Mouse (Mus musculus) limb, embryonic 10.5 days (tissue): ENCODE data around the gene Trim9. TPM values are rescaled to one million over a fixed set of nuclear protein-coding genes. Genes with fewer than 3 reads are reported as not detected.

ENCODE experiments used
- DNase-seq: peaks from one replicate; pipeline ENCODE4 v3.0.0-alpha.2; 2017; ENCODE audit warnings: low spot score
- H3K27ac ChIP-seq: fragments of 300-500 bp; sonication (generic); 2 replicates; pipeline ENCODE4 v1.5.1; 2016; ENCODE audit warnings: mild to moderate bottlenecking
- H3K27me3 ChIP-seq: fragments of 300-500 bp; sonication (generic); 2 replicates; pipeline ENCODE4 v1.6.1; 2016; ENCODE audit warnings: low read depth, mild to moderate bottlenecking; ENCODE audit not compliant: poor library complexity, severe bottlenecking
- H3K36me3 ChIP-seq: fragments of 300-500 bp; sonication (generic); 2 replicates; pipeline ENCODE4 v1.6.1; 2016; ENCODE audit warnings: mild to moderate bottlenecking, moderate library complexity
- H3K4me1 ChIP-seq: fragments of 300-500 bp; sonication (generic); 2 replicates; pipeline ENCODE4 v1.6.1; 2016
- H3K4me3 ChIP-seq: fragments of 300-500 bp; sonication (generic); 2 replicates; pipeline ENCODE4 v1.5.1; 2016; ENCODE audit warnings: mild to moderate bottlenecking, moderate library complexity
- H3K9me3 ChIP-seq: fragments of 300-500 bp; sonication (generic); replicated peaks from 2 replicates; pipeline ENCODE4 v1.6.1; 2016; ENCODE audit warnings: mild to moderate bottlenecking
- WGBS: fragments of 180-500 bp; shearing (Covaris S2); methylation state at CpG from one replicate; pipeline ENCODE4 v1.1.7; 2016; 5-methylcytosine and 5-hydroxymethylcytosine counted together
- polyA plus RNA-seq: library from polyadenylated mRNA; unstranded; fragments of >200 nt; fragmentation: Nextera tagmentation; extraction: Ambion mirVana; gene quantifications from 2 replicates; pipeline ENCODE4 v1.2.1, GENCODE M21; 2016

The Trim9 gene
- 0.25 and 0.55 TPM in 2 replicates for polyA plus RNA-seq

DNA sequence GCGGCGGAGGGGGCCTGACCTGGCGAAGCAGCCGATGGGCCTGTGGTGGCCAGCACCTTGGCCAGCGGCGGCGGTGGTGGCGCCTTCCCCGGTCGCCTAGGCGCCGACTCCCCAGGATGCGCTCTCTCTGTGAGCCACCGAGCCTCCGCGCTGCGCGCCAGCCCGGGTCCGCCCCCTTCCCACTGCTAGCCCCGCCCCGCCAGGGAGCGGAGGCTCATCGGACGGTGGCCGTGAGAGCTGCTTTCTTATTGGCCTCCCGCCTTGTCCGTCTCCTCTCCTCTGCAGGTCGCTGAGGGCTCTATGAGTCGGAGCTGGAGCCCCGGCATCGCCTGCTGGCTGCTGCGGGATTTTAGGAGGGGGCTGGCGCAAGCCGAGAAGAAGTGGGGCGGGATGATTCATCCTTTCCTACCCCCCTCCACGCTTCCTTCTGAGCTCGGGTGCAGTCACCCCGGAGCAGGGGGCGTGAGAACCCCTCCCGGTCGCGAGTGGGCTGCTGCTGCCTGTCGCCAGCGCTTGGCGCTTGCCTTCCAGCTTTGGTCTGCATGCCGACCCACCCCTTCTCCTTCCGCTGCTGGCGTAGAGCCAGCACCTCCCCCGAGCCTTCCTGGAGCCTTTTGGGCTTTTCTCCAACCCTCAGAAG, at the start of gene Trim9:
Trim9 (minus strand) TSS at position 413 of the 640 bp plus-strand sequence.
- peak within 1 kb of the TSS; percentile 79 for H3K27ac ChIP-seq
- peaks cover 27% of the 10 kb centered on the region for H3K4me1 ChIP-seq
- peak within 1 kb of the TSS; percentile 74 for H3K4me3 ChIP-seq
- peaks cover 38% of the 10 kb centered on the region for H3K27me3 ChIP-seq
- H3K36me3 ChIP-seq, result no peaks in the 10 kb centered on the region
- H3K9me3 ChIP-seq, result no peaks in the 10 kb centered on the region
- DNase-seq, result peak; percentile 95
- WGBS, result under 1% methylated on average over 50 of the region's 50 CpGs

DNA sequence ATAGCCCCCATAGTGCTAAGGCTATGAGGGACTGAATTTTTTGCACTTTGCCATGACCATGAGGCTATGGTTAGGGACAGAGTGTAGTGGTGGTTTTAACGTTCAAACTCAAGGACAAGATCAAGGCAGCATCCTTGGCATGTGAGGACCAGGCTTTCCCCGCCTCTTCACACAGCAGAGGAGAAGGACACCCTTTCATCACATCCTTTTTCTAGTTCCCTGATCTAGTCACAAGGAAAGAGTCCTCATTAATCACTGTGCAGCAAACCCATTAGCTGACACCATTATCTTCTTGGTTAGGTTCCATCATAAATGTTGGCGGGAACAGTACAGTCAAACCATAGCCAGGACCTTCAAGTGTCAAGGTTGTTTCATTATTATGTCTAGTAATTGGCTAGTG, 47.6 kb upstream of the Trim9 start:
- Histone ChIP-seq H3K27me3 (no peaks in the 10 kb centered on the region), H3K36me3 (no peaks in the 10 kb centered on the region), H3K4me3 (no peak overlapping the region), H3K27ac (no peak overlapping the region), H3K9me3 (no peaks in the 10 kb centered on the region), H3K4me1 (no peaks in the 10 kb centered on the region)
- DNase-seq, result no peak
- 86% methylated on average over 3 of the region's 3 CpGs for WGBS

DNA sequence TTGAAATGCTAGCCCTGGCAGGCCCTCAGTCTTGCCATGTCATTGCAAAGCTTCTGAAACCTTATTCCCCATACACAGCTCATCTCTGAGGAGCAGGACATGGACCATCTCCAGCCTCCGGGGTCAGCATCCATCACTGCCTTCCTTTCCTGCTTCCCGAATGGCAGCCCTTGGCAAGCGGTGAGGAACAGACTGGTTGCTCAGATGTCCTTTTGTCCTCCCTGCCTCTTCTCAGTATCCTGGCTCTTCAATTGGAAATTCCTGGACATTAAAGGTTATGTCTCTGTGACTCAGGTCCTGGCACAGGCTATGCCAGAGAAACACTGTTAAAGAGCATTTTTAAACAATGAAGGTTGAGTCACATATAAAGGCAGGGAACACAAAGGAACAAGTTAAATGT, 43.8 kb upstream of the Trim9 start:
- H3K36me3 ChIP-seq, result no peaks in the 10 kb centered on the region
- DNase-seq, result no peak
- H3K9me3 ChIP-seq, result no peaks in the 10 kb centered on the region
- 93% methylated on average over 3 of the region's 3 CpGs for WGBS
- no peaks in the 10 kb centered on the region for H3K27me3 ChIP-seq
- no peaks in the 10 kb centered on the region for H3K4me1 ChIP-seq
- no peak overlapping the region for H3K27ac ChIP-seq
- no peak overlapping the region for H3K4me3 ChIP-seq

DNA sequence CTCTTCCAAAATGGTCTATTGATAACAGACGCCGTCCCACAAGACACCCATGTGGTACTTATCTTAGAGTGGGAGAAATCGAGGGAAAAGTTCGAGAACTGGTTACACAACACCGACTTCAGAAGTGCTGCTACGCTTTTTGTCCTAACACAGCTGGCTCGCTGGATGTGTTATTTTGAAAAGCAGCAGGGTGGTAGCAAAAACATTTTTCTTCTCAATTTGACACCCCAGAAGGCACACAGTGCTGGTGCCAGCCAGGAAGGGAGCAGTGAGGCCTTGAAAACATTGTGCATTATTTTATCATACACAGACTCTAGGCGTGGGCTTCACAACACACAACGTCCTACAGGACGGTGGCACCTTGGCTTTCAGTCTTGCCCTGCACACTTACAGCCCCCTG, 27.6 kb upstream of the Trim9 start:
- H3K4me3 ChIP-seq, result no peak overlapping the region
- no peaks in the 10 kb centered on the region for H3K27me3 ChIP-seq
- H3K27ac ChIP-seq, result no peak overlapping the region
- H3K4me1 ChIP-seq, result 0 out of 2 replicates have a peak, but pooled peaks cover 2% of the 10 kb centered on the region
- 92% methylated on average over 10 of the region's 10 CpGs for WGBS
- no peaks in the 10 kb centered on the region for H3K9me3 ChIP-seq
- H3K36me3 ChIP-seq, result no peaks in the 10 kb centered on the region
- DNase-seq, result no peak

DNA sequence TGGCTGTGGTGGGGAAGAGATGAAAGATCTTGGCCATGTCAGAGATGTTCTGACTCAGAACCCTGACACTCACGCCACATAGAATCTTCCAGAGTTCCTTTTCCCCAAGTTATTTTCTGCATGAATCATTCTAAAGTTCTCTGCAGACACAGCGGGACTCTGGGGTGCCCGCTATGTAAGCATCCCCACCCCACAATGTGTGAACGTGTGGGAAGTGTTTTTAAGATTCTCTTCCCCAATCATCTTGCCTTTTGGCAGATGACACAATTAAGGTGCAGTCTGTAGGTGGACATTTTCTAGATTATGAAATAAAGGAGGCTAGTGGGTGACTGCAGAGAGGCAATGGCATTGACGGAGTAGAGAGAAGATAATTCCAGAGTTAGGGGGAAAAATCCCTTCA, 25.5 kb upstream of the Trim9 start:
- no peaks in the 10 kb centered on the region for H3K27me3 ChIP-seq
- no peak overlapping the region for H3K27ac ChIP-seq
- no peak overlapping the region for H3K4me3 ChIP-seq
- H3K4me1 ChIP-seq, result peaks cover 1% of the 10 kb centered on the region
- 93% methylated on average over 5 of the region's 5 CpGs for WGBS
- H3K36me3 ChIP-seq, result no peaks in the 10 kb centered on the region
- no peaks in the 10 kb centered on the region for H3K9me3 ChIP-seq
- no peak for DNase-seq

DNA sequence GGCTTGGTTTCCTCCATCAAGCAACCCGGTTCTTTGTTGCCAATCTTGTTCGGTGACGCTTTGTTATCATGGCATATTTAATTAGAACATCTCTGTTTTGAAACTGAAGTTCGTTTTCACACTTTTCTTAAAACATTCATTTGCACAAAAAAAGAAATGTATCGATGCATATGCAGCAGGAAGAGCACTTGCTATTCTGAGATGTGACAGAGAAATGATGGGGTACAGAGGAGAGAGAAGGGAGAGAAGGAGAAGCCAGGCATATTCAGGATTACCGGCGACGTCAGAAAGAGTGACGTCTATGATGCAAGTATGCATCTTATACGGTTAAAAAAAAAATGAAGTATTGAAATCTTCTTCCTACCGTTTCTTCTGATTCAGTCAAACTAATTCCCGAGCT, 21.9 kb upstream of the Trim9 start:
- H3K36me3 ChIP-seq, result no peaks in the 10 kb centered on the region
- no peak overlapping the region for H3K27ac ChIP-seq
- no peak for DNase-seq
- no peak overlapping the region for H3K4me3 ChIP-seq
- no peaks in the 10 kb centered on the region for H3K27me3 ChIP-seq
- H3K4me1 ChIP-seq, result peaks cover 7% of the 10 kb centered on the region
- no peaks in the 10 kb centered on the region for H3K9me3 ChIP-seq
- WGBS, result 90% methylated on average over 12 of the region's 12 CpGs

DNA sequence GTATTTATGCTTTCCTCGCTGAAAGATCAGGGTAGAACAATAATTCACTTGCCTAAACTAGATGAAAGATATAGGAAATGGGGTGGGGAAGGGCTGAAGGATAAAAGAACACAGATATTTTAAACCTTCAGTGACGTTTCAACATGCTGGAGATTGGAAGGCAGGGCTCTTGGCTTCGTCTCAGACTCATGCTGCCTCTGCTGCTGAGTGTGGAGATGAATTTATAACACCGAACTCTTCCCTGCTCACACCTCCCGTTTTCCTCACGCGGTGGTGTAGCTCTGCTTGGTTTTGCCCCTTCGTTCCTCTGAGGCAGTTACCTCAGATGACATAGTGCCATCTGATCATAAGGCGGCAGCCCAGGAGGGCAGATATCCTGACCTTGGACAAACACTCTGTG, 21.4 kb upstream of the Trim9 start:
- 82% methylated on average over 9 of the region's 9 CpGs for WGBS
- Histone ChIP-seq H3K36me3 (no peaks in the 10 kb centered on the region), H3K4me3 (no peak overlapping the region), H3K27ac (no peak overlapping the region), H3K9me3 (no peaks in the 10 kb centered on the region), H3K27me3 (no peaks in the 10 kb centered on the region), H3K4me1 (peaks cover 7% of the 10 kb centered on the region)
- no peak for DNase-seq

DNA sequence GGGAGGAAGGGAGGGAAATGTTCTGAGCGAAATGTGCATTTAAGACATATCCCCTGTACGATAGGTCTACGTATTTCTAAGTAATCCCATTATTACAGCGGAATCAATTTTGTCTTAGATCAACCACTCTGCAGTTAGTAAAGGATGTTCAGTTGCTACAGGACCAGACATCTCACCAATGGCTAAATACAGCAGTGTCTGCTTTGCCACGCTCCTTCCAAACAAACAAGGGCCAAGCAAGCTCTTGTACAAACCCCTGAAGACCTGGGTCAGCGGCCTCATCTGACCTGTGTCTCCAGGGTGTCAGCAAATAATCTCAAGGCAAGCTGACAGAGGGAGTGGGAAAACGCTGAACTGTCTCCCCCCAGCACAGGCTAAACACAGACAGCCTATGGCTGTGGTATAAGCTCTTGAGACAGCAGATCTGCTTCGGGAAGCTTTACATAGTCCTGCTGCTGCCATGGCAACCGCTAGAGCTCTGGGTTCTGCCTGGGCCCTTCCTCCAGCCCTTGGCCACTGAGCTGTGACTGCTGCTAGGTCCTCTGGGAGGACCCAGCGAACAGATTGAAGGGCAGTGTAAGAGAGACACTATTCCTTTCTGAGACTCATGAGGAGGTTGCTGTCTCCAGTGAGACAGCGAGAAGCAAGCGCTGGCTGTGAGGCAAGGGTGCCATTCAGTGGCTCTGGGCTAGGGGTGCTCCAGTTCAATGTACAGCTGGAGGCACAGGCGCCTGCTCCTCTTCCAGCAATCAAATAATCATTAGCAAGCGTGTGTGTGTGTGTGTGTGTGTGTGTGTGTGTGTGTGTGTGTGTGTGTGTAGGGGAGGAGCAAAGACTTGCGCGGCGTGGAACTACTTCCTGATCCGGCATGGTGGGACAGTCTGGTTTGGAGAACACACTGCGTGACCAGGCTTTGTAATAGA, 20.2 kb upstream of the Trim9 start:
- Histone ChIP-seq H3K27ac (peak overlapping the region; percentile 25; the same call in 1 of the 2 replicates), H3K4me3 (no peak overlapping the region), H3K9me3 (no peaks in the 10 kb centered on the region), H3K4me1 (peaks cover 7% of the 10 kb centered on the region), H3K36me3 (no peaks in the 10 kb centered on the region), H3K27me3 (no peaks in the 10 kb centered on the region)
- WGBS, result 59% methylated on average over 19 of the region's 19 CpGs
- DNase-seq, result peak; percentile 49

DNA sequence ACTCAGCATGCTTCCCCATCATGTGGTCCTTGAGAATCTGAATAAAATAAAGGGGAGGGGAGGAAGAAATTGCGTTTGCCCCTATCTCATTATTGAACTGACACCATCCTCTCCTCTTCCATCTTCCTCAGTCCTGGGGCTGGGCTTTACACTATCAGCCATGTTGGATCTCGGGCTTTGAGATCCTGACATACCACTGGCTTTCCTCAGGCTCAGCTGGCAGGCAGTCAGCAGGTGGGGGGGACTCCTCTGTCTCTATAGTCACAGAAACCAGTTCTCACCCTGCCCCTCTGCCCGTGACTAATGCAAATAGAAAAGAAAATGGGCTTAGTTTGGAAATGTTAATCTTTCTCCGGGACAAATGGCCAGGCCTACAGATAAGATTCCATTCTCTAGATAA, 15.6 kb upstream of the Trim9 start:
- Histone ChIP-seq H3K27me3 (no peaks in the 10 kb centered on the region), H3K4me1 (peaks cover 7% of the 10 kb centered on the region), H3K9me3 (no peaks in the 10 kb centered on the region), H3K4me3 (no peak overlapping the region), H3K36me3 (no peaks in the 10 kb centered on the region), H3K27ac (no peak overlapping the region)
- DNase-seq, result no peak
- 60% methylated on average over 4 of the region's 4 CpGs for WGBS

DNA sequence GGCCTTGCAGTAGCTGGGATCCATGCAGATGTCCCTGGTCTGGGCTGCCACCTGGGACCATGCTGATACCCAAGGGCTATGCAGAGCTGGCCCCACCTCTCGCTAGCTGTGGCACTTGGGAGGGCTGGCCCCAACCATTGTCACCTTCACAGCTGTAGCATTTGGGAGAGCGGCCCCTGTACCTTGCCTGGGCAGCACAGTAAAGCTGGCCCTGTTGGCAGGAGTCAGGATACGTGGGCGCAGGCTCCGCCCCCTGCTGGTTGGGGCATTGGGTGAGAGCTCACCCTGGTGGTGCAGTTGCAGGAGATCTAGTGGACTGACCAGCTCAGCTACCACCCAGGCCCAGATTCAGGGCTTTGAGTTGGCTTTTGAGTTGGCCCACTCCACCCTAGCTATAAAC, 12.9 kb upstream of the Trim9 start:
- no peak for DNase-seq
- H3K4me1 ChIP-seq, result no peaks in the 10 kb centered on the region
- H3K4me3 ChIP-seq, result no peak overlapping the region
- no peaks in the 10 kb centered on the region for H3K9me3 ChIP-seq
- 82% methylated on average over 5 of the region's 5 CpGs for WGBS
- H3K36me3 ChIP-seq, result no peaks in the 10 kb centered on the region
- H3K27ac ChIP-seq, result no peak overlapping the region
- no peaks in the 10 kb centered on the region for H3K27me3 ChIP-seq

DNA sequence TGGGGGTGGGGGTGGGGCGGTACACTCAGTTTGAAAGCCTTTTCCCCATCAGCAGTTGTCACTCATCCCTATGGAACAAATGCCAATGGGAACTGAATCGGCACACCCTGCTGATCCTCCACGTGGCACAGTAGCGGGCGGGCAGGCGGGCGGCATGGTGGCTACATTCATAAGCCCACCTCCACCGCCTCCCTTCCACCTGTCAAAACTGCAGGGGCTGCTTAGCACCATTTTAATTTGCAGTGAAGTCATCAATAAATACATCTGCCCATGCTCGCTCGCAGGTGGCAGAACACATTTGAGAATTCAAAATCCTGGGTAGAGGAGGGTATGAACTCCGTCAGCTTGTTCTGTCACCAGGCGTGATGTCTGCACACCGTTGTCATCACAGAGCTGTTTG, 12.0 kb upstream of the Trim9 start:
- Histone ChIP-seq H3K27ac (no peak overlapping the region), H3K9me3 (no peaks in the 10 kb centered on the region), H3K36me3 (no peaks in the 10 kb centered on the region), H3K4me3 (no peak overlapping the region), H3K27me3 (no peaks in the 10 kb centered on the region), H3K4me1 (no peaks in the 10 kb centered on the region)
- WGBS, result 87% methylated on average over 13 of the region's 13 CpGs
- DNase-seq, result no peak

DNA sequence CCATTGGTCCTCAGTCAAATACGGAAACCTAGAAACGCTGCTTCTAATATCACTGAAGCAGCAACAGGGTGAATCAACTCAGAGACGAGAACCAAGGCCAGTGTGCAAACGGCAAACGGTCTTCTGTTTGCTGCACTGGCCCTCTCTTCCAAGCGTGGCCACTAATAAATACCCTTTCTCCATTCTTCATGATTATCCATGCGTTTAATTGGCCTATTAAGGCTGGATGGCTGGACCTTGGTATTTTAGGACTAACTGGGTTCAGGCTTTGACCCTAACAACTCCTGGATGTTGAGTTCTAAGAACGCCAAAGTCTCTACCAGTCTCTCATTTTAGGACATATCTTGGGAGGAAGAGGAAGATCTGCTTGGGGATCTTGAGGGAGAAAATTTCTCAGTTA, 7.5 kb upstream of the Trim9 start:
- 83% methylated on average over 8 of the region's 8 CpGs for WGBS
- H3K36me3 ChIP-seq, result no peaks in the 10 kb centered on the region
- no peaks in the 10 kb centered on the region for H3K9me3 ChIP-seq
- no peak for DNase-seq
- H3K27ac ChIP-seq, result no peak overlapping the region
- no peaks in the 10 kb centered on the region for H3K4me1 ChIP-seq
- 0 out of 2 replicates have a peak, but pooled peaks cover 3% of the 10 kb centered on the region for H3K27me3 ChIP-seq
- H3K4me3 ChIP-seq, result no peak overlapping the region

DNA sequence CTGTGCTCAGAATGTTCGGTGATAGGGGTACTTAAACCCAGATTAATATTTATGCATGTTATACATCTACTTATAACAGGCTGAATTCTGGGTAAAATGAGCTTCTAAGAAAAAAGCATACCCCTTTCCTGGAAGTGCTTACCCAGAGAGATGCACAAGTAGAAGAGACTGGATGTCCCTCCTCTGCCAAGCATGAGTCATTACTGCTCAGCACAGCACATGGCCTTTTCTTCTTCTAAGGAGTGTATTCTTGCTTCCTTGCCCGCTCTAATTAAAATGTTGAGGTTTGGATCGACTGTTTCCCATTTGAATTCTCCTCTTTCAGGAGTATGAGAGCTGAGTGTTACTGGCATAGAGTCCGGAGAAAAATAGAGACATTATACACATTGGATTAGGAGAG, 3.1 kb upstream of the Trim9 start:
- Histone ChIP-seq H3K4me1 (peaks cover 27% of the 10 kb centered on the region), H3K27me3 (peaks cover 23% of the 10 kb centered on the region), H3K9me3 (no peaks in the 10 kb centered on the region), H3K36me3 (no peaks in the 10 kb centered on the region), H3K27ac (no peak overlapping the region), H3K4me3 (no peak overlapping the region)
- no peak for DNase-seq
- WGBS, result 84% methylated on average over 4 of the region's 4 CpGs
